Mouse (Mus musculus) activated CD4-positive, CD25-positive, alpha-beta regulatory T cell, adult 4 months (primary cell): ENCODE measurements around the gene Kcna7. TPM values are rescaled to one million over a fixed set of nuclear protein-coding genes. Genes with fewer than 3 reads are reported as not detected.
"Not testable (repeated sequence)": the region's sequence is repeated elsewhere in the genome, so short reads cannot be mapped to it uniquely, and the experiment has no call there.

Source experiments
- ATAC-seq: one replicate; pipeline ENCODE4 v1.8.0; 2017
- polyA plus RNA-seq, 2 experiments: library from polyadenylated mRNA; unstranded; fragments of 100-300 nt; shearing (Covaris generic); gene quantifications; one replicate each; pipeline ENCODE4 v1.2.1; 2017

Gene Kcna7
- polyA plus RNA-seq, result not detected

- no peak for ATAC-seq
These were observed at the start of gene Kcna7 for GRCm38 (mm10) chr7:45405091-45406075. Gene Kcna7 (plus strand): TSS chr7:45405653.

- ATAC-seq, result no peak
These were observed 49.4 kb upstream of the Kcna7 start for GRCm38 (mm10) chr7:45356087-45356486.

- not testable (repeated sequence) for ATAC-seq
These were observed 46.4 kb upstream of the Kcna7 start for GRCm38 (mm10) chr7:45359081-45359480.

GRCm38 (mm10) chr7:45360404-45361125 lies 44.9 kb upstream of the Kcna7 start:
- ATAC-seq, result no peak

GRCm38 (mm10) chr7:45361243-45361804 lies 44.1 kb upstream of the Kcna7 start:
- ATAC-seq, result peak; percentile 82

GRCm38 (mm10) chr7:45362801-45363200 lies 42.7 kb upstream of the Kcna7 start:
- ATAC-seq, result no peak

- no peak for ATAC-seq
These were observed 41.5 kb upstream of the Kcna7 start for GRCm38 (mm10) chr7:45363983-45364382.

GRCm38 (mm10) chr7:45365742-45366651 lies 39.5 kb upstream of the Kcna7 start:
- ATAC-seq, result no peak

GRCm38 (mm10) chr7:45366652-45367019 lies 38.8 kb upstream of the Kcna7 start, which contains the start of gene Ppfia3:
Gene Ppfia3 (minus strand): TSS chr7:45367019.
- no peak for ATAC-seq

- ATAC-seq, result peak; percentile 83
These were observed 38.2 kb upstream of the Kcna7 start for GRCm38 (mm10) chr7:45367020-45367880.

- ATAC-seq, result no peak
These were observed 37.3 kb upstream of the Kcna7 start for GRCm38 (mm10) chr7:45368178-45368577.

- no peak for ATAC-seq
These were observed 36.3 kb upstream of the Kcna7 start for GRCm38 (mm10) chr7:45369022-45369745.

- ATAC-seq, result no peak
These were observed 35.5 kb upstream of the Kcna7 start for GRCm38 (mm10) chr7:45369836-45370474.

- ATAC-seq, result peak; percentile 68
These were observed 34.8 kb upstream of the Kcna7 start, which contains the start of gene Lin7b for GRCm38 (mm10) chr7:45370475-45371311. Gene Lin7b (minus strand): TSS chr7:45370583.

- ATAC-seq, result no peak
These were observed 33.1 kb upstream of the Kcna7 start for GRCm38 (mm10) chr7:45372371-45372770.

- ATAC-seq, result peak; percentile 29
These were observed 30.8 kb upstream of the Kcna7 start for GRCm38 (mm10) chr7:45374620-45375019.

GRCm38 (mm10) chr7:45376057-45376456 lies 29.4 kb upstream of the Kcna7 start:
- ATAC-seq, result no peak

- no peak for ATAC-seq
These were observed 19.4 kb upstream of the Kcna7 start for GRCm38 (mm10) chr7:45386077-45386476.

GRCm38 (mm10) chr7:45395129-45395541 lies 10.3 kb upstream of the Kcna7 start:
- ATAC-seq, result peak; percentile 55
